9 mouse cellular contexts compared by ENCODE assay signal in genomic region chr15:98511386-98511928, GRCm38 (mm10). TPM values are rescaled to one million over a fixed set of nuclear protein-coding genes. Genes with fewer than 3 reads are reported as not detected.
DNase-seq lines count a peak whose midpoint lies in the region; ATAC-seq and TF ChIP-seq lines count a peak whose summit lies in the region.
"Had no signal": no experiment of that assay in that cellular context is flagged by ENCODE, and none has a peak within 500 bp of the region (broad histone marks: within the 10 kb centered on the region; RNA-seq: fewer than 3 reads in every experiment).

No protein-coding gene starts in this region.

- no peaks in the 10 kb centered on the region for H3K27me3 ChIP-seq in kidney, postnatal 0 days (ENCODE audit: insufficient read depth, low read length)
- no peaks in the 10 kb centered on the region for H3K27me3 ChIP-seq in liver, embryonic 11.5 days (replicated peaks; ENCODE audit: control insufficient read depth, insufficient read depth, low read length)

- WGBS in kidney, postnatal 0 days: 71% methylated on average over 13 of the region's 13 CpGs
- WGBS in liver, embryonic 11.5 days: 64% methylated on average over 13 of the region's 13 CpGs

- no peak overlapping the region for H3K9ac ChIP-seq in kidney, postnatal 0 days (ENCODE audit: low read depth, low read length)
- H3K9ac ChIP-seq in liver, embryonic 11.5 days (ENCODE audit: low read depth, low read length): no peak overlapping the region

- no peaks in the 10 kb centered on the region for H3K36me3 ChIP-seq in kidney, postnatal 0 days (ENCODE audit: insufficient read depth, low read length)
- no peaks in the 10 kb centered on the region for H3K36me3 ChIP-seq in liver, embryonic 11.5 days (ENCODE audit: control insufficient read depth, insufficient read depth, low read length)

- no peak for TF ChIP-seq CTCF in kidney, postnatal 0 days (IDR thresholded peaks at IDR 0.05; ENCODE audit: low read depth)

- no peak for ATAC-seq in kidney, postnatal 0 days (replicated peaks; ENCODE audit: low FRiP score, low read depth)
- ATAC-seq in common myeloid progenitor, adult 5-6 weeks (replicated peaks; ENCODE audit: low read depth, poor library complexity, severe bottlenecking): peak; percentile 31
- no peak for ATAC-seq in liver, embryonic 11.5 days (replicated peaks; ENCODE audit: low FRiP score)

- no peaks in the 10 kb centered on the region for H3K4me1 ChIP-seq in kidney, postnatal 0 days (replicated peaks; ENCODE audit: insufficient read depth, low read length)
- peaks cover 6% of the 10 kb centered on the region; the same call in 1 of the 2 replicates for H3K4me1 ChIP-seq in liver, embryonic 11.5 days (replicated peaks; ENCODE audit: control insufficient read depth, insufficient read depth, low read length)

- peak overlapping the region; percentile 49 for H3K4me2 ChIP-seq in kidney, postnatal 0 days (ENCODE audit: low read length)
- H3K4me2 ChIP-seq in liver, embryonic 11.5 days: peak overlapping the region; percentile 65; the same call in 1 of the 2 replicates

- no peak overlapping the region for H3K4me3 ChIP-seq in kidney, postnatal 0 days (replicated peaks; ENCODE audit: low read depth, low read length)
- H3K4me3 ChIP-seq in liver, embryonic 11.5 days (ENCODE audit: low read depth, low read length): no peak overlapping the region

- no peak for DNase-seq in kidney, postnatal 0 days (ENCODE audit: low spot score)
- DNase-seq in kidney, adult 11 months: no peak
- DNase-seq in liver, embryonic 11.5 days (ENCODE audit: low spot score): no peak
- peak; percentile 73 to 80 for DNase-seq in spleen, postnatal 36 days (ENCODE audit: low spot score in 2 of 2)
- no peak for DNase-seq in frontal cortex, postnatal 14 days (ENCODE audit: low spot score in 2 of 2)
- no peak for DNase-seq in layer of hippocampus, postnatal 25 days (ENCODE audit: extremely low spot score in 1 of 2, low spot score in 1 of 2)
- no peak for DNase-seq in layer of hippocampus, postnatal 36 days

- H3K9me3 ChIP-seq in kidney, postnatal 0 days (replicated peaks; ENCODE audit: low read length): no peaks in the 10 kb centered on the region
- H3K9me3 ChIP-seq in liver, embryonic 11.5 days (ENCODE audit: control insufficient read depth, low read length): no peaks in the 10 kb centered on the region
- H3K9me3 ChIP-seq: midbrain, embryonic 10.5 days had no signal

- no peak overlapping the region for H3K27ac ChIP-seq in kidney, postnatal 0 days
- H3K27ac ChIP-seq in liver, embryonic 11.5 days (ENCODE audit: low read depth, low read length): no peak overlapping the region; the same call in 1 of the 2 replicates

RNA-seq across cellular contexts. Expression of gene Olfr279, which starts 19.3 kb away (rescaled TPM):
- not detected in 2 replicates for polyA plus RNA-seq in kidney, postnatal 0 days (2015; fragmentation: Nextera tagmentation; extraction: Ambion mirVana)
- not detected in 2 replicates for total RNA-seq in common myeloid progenitor, adult 5-6 weeks (2017)
- not detected in 2 replicates for polyA plus RNA-seq in liver, embryonic 11.5 days (2014; fragmentation: Nextera tagmentation; extraction: Ambion mirVana)
- under 1 TPM; 0.07 to 0.16 TPM for total RNA-seq in layer of hippocampus, postnatal 25 days (2021)
- total RNA-seq in layer of hippocampus, postnatal 36 days (2021): not detected
- polyA plus RNA-seq: midbrain, embryonic 10.5 days had no signal

RNA-seq across cellular contexts. Expression of gene Kansl2, which starts 22.6 kb away (rescaled TPM):
- 87.1 and 96.3 TPM in 2 replicates for polyA plus RNA-seq in kidney, postnatal 0 days (2015; fragmentation: Nextera tagmentation; extraction: Ambion mirVana)
- 57.1 and 63.0 TPM in 2 replicates for total RNA-seq in common myeloid progenitor, adult 5-6 weeks (2017)
- polyA plus RNA-seq in liver, embryonic 11.5 days (2014; fragmentation: Nextera tagmentation; extraction: Ambion mirVana): 92.6 and 94.2 TPM in 2 replicates
- total RNA-seq in layer of hippocampus, postnatal 25 days (2021): 10 to 100 TPM; 59.5 to 59.7 TPM
- total RNA-seq in layer of hippocampus, postnatal 36 days (2021): 10 to 100 TPM; 62.6 to 64.2 TPM

RNA-seq across cellular contexts. Expression of gene Lalba, which starts 28.9 kb away (rescaled TPM):
- 0.24 and 0.30 TPM in 2 replicates for polyA plus RNA-seq in kidney, postnatal 0 days (2015; fragmentation: Nextera tagmentation; extraction: Ambion mirVana)
- total RNA-seq in common myeloid progenitor, adult 5-6 weeks (2017): not detected in 2 replicates
- not detected in 2 replicates for polyA plus RNA-seq in liver, embryonic 11.5 days (2014; fragmentation: Nextera tagmentation; extraction: Ambion mirVana)
- not detected for total RNA-seq in layer of hippocampus, postnatal 25 days (2021)
- not detected for total RNA-seq in layer of hippocampus, postnatal 36 days (2021)

RNA-seq across cellular contexts. Expression of gene OR5BS1P, which starts 41.8 kb away (rescaled TPM):
- polyA plus RNA-seq in kidney, postnatal 0 days (2015; fragmentation: Nextera tagmentation; extraction: Ambion mirVana): not detected in 2 replicates
- not detected in 2 replicates for total RNA-seq in common myeloid progenitor, adult 5-6 weeks (2017)
- not detected in 2 replicates for polyA plus RNA-seq in liver, embryonic 11.5 days (2014; fragmentation: Nextera tagmentation; extraction: Ambion mirVana)
- total RNA-seq in layer of hippocampus, postnatal 25 days (2021): not detected
- total RNA-seq in layer of hippocampus, postnatal 36 days (2021): not detected
- polyA plus RNA-seq: midbrain, embryonic 10.5 days had no signal

RNA-seq across cellular contexts. Expression of gene Olfr281, which starts 59.1 kb away (rescaled TPM):
- not detected in 2 replicates for polyA plus RNA-seq in kidney, postnatal 0 days (2015; fragmentation: Nextera tagmentation; extraction: Ambion mirVana)
- total RNA-seq in common myeloid progenitor, adult 5-6 weeks (2017): not detected in 2 replicates
- not detected in 2 replicates for polyA plus RNA-seq in liver, embryonic 11.5 days (2014; fragmentation: Nextera tagmentation; extraction: Ambion mirVana)
- not detected for total RNA-seq in layer of hippocampus, postnatal 25 days (2021)
- total RNA-seq in layer of hippocampus, postnatal 36 days (2021): not detected
- polyA plus RNA-seq: midbrain, embryonic 10.5 days had no signal

Comparison
In these comparisons a context has a peak if more than half of its experiments do, and no peak if none do; other contexts are left out.
1. DNase-seq: peak in spleen, postnatal 36 days (2 of 2); none in kidney, postnatal 0 days (single experiment), kidney, adult 11 months (single experiment), liver, embryonic 11.5 days (single experiment), frontal cortex, postnatal 14 days (0 of 2), layer of hippocampus, postnatal 25 days (0 of 2) and layer of hippocampus, postnatal 36 days (0 of 2).